Mouse (Mus musculus) retina, adult 2 months (tissue): ENCODE measurements at regions not wholly inside any gene's neighbourhood (a gene's known extent, or its start where the extent isn't known, plus 50 kb on each side); places are given as distances from the start of the nearest gene placed in this dataset.
"Not testable (repeated sequence)": the region's sequence is repeated elsewhere in the genome, so short reads cannot be mapped to it uniquely, and the experiment has no call there.

Source experiments
- DNase-seq: peaks from one replicate; pipeline ENCODE4 v3.0.0-alpha.2; 2012; ENCODE audit warnings: low read depth, low spot score

DNA sequence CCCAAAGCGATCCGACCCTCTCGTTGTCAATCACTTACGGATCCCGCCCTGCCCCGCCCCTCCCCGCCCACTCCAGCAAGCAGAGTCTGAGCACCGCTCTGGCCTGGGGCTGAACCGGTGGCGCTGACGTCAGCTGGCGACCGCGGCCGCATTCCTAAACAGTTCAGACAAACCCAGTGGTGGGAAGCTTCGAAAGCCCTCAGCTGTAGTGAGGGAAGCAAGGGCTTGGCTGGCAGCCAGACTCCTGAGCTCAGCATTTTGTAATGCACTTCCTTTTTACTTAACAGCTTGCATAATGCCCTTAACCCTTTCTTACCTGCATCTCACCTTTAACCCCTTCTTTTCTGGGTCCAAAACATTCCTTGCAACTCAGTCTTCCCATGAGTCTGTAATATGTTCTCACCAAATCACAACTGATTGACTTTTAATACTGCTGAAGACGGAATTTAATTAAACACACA is 213.0 kb upstream of the Smim15 start:
- peak; percentile 41 for DNase-seq

DNA sequence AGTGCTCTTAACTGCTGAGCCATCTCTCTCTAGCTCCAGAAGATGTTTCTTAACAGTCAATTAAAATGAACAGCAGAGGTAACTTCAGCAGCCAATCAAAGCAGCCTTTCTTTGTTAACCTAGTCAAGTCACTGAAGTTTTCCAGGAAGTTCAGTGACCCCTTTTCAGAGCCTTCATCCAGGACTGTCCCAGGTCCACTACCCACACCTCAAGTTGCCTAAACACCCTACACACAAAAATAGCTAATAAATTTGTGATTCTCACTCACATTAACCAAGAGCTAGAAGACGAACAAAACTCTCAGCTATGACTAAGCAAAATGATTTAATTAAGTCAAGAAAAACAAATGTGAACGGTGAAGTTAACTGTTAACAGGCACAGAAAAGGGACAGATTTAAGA is 214.0 kb upstream of the Smim15 start:
- DNase-seq: no peak

DNA sequence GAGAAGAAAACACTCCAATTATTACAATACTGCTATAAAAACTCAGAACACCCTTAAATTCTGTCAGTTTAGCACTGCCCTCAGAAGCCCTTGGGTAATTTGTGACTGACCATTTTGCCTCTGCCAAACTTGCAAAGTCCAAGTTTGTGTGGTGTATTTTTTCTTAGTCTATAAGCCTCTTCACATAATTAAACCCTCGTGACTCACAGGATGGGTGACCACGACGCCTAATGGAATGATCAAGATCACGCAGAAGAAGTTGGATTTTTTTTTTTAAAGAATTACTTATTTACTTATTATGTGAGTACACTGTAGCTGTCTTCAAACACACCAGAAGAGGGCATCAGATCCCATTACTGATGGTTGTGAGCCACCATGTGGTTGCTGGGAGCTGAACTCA is 214.4 kb upstream of the Smim15 start:
- no peak for DNase-seq

DNA sequence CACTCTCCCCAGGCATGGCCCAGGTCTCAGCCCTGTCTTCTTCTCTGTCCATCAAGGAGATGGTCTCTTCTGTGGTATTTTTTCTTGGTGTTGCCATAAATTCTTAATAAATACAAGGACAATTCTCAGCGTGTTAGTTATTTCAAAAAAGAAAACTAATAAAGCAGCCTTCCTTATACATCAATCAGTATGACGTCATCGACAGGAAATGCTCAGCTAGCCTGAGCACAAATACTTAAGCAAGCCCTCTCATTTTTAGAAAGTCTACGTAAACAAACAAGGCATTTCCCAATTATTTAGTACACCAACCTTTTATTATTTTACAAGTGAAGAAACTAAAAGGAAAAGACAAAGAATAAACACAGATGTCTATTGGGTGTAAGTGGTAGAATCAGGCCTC is 218.6 kb upstream of the Smim15 start:
- DNase-seq: no peak

DNA sequence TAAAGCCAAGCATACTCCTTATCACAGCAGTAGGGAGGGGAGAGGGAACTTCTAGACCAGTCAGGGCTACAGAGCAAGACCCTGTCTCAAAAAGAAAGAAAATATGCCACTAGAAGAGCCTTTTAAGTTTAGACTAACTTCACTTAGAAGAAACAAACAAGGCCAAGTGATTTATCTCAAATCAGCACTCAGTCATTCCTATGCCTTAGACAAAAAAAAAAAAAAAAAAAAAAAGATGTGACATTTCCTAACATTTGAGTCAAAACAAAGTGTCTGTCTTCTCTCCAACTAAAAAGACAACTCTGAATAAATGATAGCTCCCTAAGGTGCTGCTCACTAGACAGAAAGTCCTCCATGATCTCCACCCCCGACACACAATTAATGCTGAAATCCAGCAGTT is 220.9 kb upstream of the Smim15 start:
- DNase-seq: no peak

DNA sequence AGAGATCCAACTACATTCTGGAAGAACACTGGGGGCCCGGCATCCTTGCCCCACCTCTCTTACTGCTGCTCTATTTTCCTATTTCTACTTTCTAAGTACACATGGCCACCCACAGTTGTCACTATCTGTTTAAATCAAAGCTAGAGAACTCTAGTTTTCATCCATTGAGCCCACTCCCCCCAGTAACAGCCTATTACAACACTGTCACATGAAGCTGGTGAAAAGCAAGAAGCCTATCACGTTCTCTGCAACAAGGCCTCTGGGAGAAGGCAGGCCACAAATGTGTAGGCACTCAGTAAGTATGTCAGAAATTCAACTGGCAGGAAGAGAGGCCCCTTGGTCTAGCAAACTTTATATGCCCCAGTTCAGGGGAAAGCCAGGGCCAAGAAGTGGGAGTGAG is 222.0 kb upstream of the Smim15 start:
- no peak for DNase-seq

DNA sequence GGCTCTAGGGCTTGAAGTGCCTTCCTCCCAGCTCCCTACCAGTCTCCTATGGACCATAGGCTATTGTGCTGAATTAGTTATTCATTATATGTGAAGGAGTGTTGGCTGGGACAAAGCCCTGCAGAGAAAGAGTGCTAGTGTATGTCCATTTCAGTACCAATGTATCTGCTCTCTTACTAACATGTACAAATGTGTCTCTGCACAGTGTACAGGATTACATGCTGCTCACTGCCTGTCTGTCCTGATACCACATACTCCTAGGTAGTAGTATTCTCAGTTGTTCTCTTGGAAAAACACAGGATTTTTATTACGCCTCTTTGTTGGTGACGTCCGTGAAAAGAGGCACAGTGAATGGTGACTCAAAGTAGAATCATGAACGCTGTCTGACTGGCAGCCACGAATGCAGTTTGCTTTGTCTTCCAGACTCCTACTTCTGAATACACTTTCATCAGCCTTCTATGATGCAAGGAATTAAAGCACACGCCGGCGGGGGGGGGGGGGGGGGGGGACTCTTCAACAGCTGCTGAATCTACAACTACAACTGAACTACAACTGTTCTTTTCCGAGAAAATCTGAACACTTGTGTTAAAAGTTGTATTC is 230.6 kb upstream of the Smim15 start:
- DNase-seq: no peak

DNA sequence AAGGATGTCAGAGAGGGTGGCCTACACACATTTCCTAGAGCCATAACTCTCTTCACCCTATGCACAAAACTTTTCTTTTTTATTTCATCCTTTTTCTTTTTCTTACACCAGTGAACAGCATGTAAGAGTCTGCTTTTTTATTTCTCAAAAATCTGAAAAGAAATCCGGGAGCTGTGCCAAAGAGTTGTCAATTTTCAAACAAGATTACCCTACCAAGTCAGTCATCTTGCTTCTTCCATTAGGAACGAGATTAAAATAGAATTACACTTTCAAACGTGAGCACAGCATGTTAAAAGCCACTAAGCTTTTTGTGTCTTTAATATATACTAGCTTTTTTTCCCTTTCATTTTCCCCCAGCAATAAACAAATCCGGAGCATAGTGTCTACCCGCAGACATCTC is 232.2 kb upstream of the Smim15 start:
- no peak for DNase-seq

DNA sequence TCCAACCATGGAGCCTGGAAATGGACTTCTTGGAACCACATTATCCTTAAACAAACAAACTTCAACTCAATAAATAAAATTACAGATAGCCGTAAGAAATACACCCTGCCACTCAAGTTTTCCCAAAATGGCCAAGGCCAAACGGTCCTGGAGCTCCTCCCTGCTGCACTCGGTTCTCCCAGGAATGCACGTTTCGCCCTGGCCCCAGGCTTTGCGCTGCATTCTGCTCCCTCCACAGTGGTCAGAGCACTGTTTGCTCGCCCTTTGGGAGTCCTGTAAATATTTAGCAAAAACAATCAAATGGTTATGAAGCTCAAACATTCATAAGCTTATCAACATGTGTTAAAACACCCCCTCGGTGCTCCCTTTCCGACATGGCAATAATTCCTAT is 233.4 kb upstream of the Smim15 start:
- no peak for DNase-seq

DNA sequence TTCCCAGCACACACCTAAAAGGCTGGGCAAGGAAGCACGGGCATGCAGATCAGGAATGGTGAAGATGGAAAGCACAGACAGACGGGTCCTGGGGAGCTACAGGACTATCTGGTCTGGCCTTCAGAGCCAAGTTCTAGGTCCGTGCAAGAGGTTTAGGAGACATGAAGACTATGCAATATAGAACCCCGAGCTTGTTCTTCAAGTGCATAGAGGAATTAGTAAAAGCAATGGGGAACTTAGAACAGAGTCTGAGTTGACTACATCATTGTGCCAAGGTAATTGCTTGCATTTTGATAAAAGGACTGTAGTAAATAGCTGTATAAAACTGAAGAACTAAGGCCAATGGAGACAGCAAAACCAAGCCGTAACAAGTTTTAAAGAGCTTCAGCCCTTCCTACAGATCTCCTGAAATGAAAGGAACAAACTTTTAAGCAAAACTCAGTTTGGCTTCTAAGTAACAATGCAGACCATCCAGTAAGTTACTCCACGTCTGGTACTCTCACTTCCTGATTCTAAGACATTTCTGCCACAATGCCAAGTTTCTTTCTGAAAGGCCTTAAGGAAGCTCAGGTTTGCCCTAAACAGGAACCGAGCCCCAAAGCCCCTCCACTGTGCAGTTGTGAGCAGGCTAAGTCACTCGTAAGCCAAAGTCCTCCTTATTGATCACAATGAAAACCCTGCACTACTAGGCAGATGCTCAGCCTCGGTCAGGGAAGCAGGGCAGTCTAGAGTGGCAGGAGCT is 234.0 kb upstream of the Smim15 start:
- no peak for DNase-seq

DNA sequence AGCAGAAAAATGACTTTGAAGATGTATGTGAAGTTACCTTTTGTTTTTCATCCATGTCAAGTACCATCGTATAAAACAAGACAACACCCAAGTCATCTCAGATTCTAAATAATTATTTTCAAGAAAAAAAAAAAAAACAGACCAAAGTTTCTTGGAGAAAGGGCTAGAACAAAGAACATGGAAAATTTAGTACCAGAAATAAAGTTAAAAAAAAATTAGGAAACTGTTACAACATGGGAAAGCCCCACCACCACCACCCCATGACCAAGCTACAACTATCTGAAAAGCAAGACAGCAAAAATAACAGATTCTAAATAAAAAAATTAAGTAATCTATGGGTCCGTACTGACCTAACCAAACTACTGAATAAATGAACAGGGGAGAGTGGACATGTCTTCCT is 235.3 kb upstream of the Smim15 start:
- DNase-seq: no peak

DNA sequence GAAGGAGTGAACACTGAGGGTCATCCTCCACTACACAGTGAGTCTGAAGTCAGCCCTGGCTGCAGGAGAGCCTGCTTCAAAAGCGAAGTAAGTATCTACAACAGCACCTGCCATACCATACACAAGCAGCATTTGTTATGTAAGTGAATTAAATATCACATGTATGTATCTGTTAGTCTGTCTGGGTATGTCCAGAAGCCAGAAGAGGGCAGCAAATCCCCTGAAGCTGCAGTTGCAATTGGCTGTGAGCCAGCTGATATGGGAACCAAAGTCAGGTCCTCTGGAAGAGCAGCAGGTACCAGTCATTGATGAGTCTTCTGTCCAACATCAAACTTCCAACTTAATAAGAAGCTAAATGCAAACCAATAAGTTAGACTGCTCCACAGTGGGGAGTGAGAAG is 239.8 kb upstream of the Smim15 start:
- DNase-seq: no peak

DNA sequence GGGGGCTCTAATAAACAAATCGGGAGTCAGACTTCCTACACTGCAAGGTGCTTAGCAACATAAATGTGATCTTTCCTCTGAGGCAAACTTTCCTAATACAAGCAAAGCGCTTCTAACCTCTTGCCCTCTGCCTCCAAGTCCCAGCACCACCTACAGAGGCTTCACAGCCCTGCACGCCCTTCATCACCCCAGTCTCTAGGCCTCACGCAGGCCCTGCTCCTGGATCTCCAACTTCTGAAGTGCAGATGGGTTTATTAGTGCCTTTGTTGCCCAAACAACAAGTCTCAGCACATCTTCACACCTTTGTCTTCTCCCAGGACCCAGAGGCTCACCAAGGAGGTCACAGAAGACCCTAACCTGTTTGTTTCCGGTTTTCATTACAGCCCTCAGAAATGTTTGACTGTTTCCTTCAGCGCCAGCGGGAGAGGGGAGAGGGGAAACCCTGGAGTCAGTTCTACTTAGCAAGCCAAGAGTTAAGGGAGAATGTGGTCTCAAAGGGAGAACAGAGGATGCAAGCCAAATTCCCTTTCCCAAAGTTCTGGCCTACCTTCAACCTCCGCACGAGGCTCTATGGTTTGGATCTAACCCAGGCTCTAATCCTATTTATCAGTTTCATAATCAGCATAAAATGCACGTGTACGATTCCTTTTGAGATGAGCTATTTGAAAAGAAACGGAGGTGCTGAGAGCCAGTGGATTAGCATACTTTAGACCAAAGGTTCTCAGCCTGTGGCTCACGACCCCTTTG is 244.9 kb upstream of the Smim15 start:
- no peak for DNase-seq

DNA sequence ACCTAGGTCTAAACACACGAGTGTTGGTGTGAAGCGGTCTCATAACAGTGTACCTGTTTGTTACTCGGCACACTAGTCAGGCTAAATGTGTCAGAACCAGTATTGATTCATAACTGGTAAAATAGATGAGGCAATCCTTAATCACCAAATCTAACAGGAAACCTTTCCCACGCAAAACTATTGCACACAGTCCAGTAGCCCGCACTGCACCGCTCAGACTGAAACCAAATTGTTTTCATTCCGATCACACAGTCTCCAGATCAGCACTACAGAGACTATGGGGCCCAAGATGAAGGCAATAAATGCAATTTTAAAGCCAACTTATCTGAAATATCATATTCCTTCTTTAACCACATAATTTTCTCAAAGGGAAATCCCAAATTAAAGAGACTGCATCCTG is 246.1 kb upstream of the Smim15 start:
- DNase-seq: no peak

DNA sequence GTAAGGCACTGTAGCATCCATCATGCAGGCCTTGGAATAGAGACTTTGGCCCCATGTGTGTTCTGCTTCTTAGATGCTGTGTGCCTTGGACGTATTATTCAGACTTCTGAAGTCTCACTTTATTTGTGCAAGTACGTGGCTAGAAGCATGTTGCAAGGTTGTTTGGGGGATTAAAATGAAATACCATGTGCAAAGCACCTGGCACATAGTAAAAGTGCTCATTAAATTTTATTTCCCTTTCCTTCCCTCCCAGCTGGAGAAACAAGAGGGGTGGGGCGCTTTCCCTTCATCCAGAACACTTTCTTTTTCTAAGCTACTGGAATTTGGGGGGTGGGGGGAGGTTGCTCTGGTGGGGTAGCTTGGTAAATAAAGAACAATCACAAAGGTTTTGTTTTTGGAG is 248.7 kb upstream of the Smim15 start:
- DNase-seq: no peak

DNA sequence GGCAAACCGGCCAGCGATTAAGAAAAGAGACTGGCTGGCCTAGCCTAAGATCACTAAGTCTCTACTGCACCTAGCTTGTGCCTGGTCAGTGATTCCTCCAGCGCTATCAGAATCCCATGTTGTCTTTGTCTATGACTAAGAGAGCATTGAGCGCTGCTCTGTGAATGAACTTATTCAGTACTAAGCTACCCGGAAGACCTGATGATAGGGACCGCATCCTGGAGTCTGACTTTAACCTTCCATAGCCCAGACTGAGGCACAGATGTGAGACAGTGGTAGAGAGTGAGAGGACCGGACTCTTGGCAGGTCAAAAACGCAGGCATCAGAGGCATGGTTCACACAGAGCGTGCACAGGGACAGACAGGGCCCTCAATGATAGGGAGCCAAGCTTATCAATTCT is 252.5 kb upstream of the Smim15 start:
- DNase-seq: no peak

DNA sequence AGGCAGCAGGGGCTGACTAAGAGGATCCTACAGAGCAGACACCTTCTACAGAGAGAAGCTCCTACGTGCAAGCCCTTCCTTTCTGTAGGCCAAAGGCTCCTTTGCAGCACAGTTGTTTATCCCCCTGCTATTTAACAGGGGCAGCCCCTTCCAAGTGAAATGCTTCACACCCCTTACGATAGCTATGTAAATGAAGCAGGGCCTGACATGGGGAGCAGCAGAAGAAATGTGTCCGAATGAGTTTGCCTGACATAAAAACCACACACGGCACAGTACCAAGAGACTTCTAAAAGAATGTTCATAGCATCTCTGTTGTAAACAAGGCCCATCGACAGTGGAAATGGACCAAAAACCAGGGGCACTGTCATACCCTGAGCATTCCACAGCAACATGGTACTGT is 259.3 kb upstream of the Smim15 start:
- DNase-seq: no peak

DNA sequence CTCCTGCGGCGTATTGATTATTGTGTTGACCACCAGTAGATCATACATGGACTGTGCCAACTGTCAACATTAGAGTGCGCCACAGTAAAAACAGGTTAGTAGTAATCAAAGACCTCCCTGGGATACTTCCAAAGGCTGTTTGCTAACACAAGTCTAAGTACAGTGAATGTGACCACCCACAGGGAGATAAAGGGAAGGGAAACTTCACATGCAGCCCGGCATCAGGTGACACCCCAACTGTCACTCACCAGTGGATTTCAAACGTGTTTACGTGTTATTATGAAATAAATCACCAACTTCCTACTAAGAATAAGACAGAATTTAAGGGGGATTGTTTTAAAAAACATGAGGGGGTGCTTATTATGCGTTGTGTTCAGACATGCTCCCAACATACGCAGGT is 262.5 kb upstream of the Smim15 start:
- DNase-seq: no peak

DNA sequence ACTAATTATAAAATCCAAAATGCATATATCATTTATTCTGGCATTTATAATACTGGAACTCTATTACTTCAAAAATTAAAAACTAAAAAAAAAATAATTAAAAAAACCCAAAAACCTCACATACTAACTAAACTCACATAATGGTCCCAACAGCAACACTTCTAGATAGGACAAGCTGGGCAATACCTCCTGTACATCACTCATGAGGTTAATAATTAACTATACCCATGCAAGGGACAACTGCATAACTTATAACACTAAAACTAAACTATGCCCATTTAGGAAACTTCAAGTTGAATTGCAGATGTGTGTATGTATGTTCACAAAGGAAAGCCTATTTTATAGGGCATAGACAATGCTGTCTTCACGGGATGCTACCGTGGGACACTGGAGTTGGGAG is 263.0 kb upstream of the Smim15 start:
- DNase-seq: no peak

DNA sequence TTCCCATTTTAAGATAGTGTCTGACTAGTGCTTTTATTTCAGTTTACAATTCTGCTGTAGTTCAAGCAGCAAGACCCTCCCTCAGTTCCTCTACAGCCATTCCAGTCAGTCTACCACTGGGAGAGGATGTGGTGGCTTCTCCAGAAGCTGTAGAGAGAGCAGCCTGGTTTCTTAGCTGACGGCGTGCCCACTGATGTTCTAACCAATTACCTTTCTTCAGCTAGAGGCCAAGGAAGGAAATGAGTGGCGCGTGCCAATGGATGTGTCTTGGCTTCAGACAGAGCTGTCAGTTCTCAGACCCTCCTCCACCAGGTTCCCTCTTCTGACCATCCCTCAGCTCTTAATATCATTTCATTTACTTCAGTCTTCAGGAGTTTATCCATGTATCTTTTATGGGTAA is 264.7 kb upstream of the Smim15 start:
- DNase-seq: no peak

DNA sequence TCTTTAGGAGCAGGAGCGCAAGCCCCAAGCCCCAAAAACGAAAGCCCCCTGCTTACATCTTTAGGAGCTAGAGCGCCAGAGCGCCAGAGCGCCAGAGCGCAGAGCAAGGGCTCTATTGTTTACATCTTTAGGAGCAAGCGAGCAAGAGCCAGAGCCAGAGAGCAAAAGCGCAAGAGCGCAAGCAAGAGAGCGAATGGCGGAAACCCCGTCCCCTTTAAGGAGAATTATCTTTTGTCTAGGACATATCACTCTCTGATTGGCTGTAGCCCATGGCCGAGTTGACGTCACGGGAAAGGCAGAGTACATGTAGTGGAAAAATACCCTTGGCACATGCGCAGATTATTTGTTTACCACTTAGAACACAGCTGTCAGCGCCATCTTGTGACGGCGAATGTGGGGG is 269.7 kb upstream of the Smim15 start:
- DNase-seq: not testable (repeated sequence)

DNA sequence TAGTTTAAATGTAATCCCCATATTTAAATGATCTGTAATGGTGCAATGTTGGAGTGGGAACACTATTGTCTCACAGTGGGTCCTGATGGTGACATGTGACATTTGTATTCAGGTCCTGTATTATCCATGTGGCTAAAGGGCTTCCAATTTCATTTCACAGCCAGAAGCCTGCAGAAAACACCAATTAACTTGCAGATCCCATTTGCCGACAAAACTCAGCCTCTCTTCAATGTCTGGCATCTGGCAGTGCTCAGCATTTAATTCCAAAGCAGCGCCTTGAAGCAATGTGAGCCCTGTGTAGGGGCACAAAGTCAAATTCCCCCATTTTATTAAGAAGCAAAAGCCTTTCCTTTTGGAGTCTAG is 277.0 kb upstream of the Smim15 start:
- no peak for DNase-seq
